Mouse (Mus musculus) myocyte (in vitro differentiated cells): ENCODE results near the gene Hsd17b13.

Experiments used
- CEBPB ChIP-seq: IDR thresholded peaks from 2 replicates; pipeline ENCODE4 v1.6.1; 2011; ENCODE audit warnings: mild to moderate bottlenecking, moderate library complexity; ENCODE audit not compliant: poor library complexity, insufficient read depth, severe bottlenecking
- E2F4 ChIP-seq: IDR thresholded peaks from one replicate; pipeline ENCODE4 v1.6.1; 2011; ENCODE audit warnings: mild to moderate bottlenecking, control low read depth, moderate library complexity; ENCODE audit not compliant: insufficient read depth
- MAX ChIP-seq: IDR thresholded peaks from one replicate; pipeline ENCODE4 v1.6.1; 2011; ENCODE audit warnings: low read depth, mild to moderate bottlenecking, control low read depth
- MYOD1 ChIP-seq, 3 experiments: IDR thresholded peaks; one replicate each; pipeline ENCODE4 v1.6.1; 2011; ENCODE audit warnings: control low read depth in 2 of 3, low read depth in 2 of 3, mild to moderate bottlenecking in 2 of 3, moderate library complexity in 1 of 3; ENCODE audit not compliant: insufficient read length in 2 of 3, control insufficient read depth in 1 of 3
- MYOG ChIP-seq, 3 experiments: IDR thresholded peaks; one replicate each; pipeline ENCODE4 v1.6.1; 2011; ENCODE audit warnings: control low read depth in 2 of 3, low read depth in 2 of 3, mild to moderate bottlenecking in 2 of 3; ENCODE audit not compliant: insufficient read length in 2 of 3, control insufficient read depth in 1 of 3, insufficient read depth in 1 of 3
- POLR2A ChIP-seq: IDR thresholded peaks from one replicate; pipeline ENCODE4 v1.6.1; 2011; ENCODE audit warnings: low read depth, mild to moderate bottlenecking, control low read depth, moderate library complexity; ENCODE audit not compliant: insufficient read length
- POLR2AphosphoS2 ChIP-seq: IDR thresholded peaks from one replicate; pipeline ENCODE4 v1.6.1; 2011; ENCODE audit warnings: low read depth, control low read depth; ENCODE audit not compliant: insufficient read length
- SRF ChIP-seq: IDR thresholded peaks from one replicate; pipeline ENCODE4 v1.6.1; 2011; ENCODE audit warnings: low read depth; ENCODE audit not compliant: control insufficient read depth, insufficient read length
- TCF12 ChIP-seq: IDR thresholded peaks from one replicate; pipeline ENCODE4 v1.6.1; 2011; ENCODE audit warnings: mild to moderate bottlenecking, control low read depth; ENCODE audit not compliant: poor library complexity, insufficient read depth, severe bottlenecking
- TCF3 ChIP-seq: IDR thresholded peaks from one replicate; pipeline ENCODE4 v1.6.1; 2011; ENCODE audit warnings: low read depth, control low read depth; ENCODE audit not compliant: insufficient read length

DNA sequence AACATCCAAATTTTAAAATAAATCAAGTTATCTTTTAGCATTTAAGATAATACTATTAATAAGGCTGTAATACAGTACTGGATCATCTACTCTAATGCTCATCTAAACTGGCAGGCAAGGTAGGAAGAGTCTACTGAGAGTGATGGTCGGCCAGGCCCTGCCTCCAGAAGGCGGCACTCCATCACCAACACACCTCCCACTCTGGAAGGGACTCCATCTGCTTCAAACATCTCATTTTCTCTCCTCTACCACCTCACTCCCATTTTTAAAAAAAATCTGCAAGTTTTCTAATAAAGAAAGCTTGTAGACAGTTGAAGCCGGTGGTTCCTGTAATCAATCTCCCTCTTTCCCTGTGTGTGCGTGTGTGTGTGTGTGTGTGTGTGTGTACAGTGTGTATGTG, 69.4 kb downstream of the Hsd17b13 start:
- TF ChIP-seq MYOG (IDR thresholded peaks at IDR 0.05; ENCODE audit: control insufficient read depth in 1 of 3, insufficient read depth in 1 of 3, insufficient read length in 2 of 3, low read depth in 2 of 3) (no peak), CEBPB (no peak), TCF12 (no peak), TCF3 (no peak), POLR2A (no peak), MAX (no peak), POLR2AphosphoS2 (no peak), MYOD1 (IDR thresholded peaks at IDR 0.05; ENCODE audit: control insufficient read depth in 1 of 3, insufficient read length in 2 of 3, low read depth in 2 of 3) (no peak), E2F4 (no peak), SRF (no peak)
